Mouse (Mus musculus) inflammation-experienced regulatory T-cells (primary cell): ENCODE data around the gene Carnmt1. TPM values are rescaled to one million over a fixed set of nuclear protein-coding genes. Genes with fewer than 3 reads are reported as not detected.

Source experiments
- polyA plus RNA-seq, 2 experiments: library from polyadenylated mRNA; unstranded; fragments of 100-300 nt; shearing (Covaris generic); gene quantifications; one replicate each; pipeline ENCODE4 v1.2.1; 2017

The Carnmt1 gene
- 10 to 100 TPM; 16.1 to 21.6 TPM for polyA plus RNA-seq

DNA sequence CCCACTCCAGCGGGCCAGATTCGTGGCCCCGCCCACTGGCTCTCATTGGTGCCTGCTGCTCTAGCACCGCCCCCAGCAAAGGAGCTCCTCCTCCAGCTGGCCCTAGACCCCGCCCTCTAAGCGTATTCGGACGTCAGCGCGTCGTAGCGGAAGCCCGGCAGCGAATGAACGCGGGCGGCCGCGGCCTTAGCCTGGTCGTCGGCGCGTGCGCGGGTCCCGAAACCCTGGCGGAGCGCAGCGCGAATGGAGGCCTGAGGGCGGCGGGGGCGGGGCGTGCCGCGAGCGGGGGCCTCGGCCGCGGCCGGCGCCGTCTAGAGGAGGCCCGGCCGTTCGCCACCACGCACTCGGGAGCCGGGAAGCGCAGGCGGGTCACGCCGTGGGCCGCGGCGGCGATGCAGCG, at the start of gene Carnmt1:
Gene Carnmt1, plus strand, starts transcription at position 157 of the 400 bp plus-strand sequence.

DNA sequence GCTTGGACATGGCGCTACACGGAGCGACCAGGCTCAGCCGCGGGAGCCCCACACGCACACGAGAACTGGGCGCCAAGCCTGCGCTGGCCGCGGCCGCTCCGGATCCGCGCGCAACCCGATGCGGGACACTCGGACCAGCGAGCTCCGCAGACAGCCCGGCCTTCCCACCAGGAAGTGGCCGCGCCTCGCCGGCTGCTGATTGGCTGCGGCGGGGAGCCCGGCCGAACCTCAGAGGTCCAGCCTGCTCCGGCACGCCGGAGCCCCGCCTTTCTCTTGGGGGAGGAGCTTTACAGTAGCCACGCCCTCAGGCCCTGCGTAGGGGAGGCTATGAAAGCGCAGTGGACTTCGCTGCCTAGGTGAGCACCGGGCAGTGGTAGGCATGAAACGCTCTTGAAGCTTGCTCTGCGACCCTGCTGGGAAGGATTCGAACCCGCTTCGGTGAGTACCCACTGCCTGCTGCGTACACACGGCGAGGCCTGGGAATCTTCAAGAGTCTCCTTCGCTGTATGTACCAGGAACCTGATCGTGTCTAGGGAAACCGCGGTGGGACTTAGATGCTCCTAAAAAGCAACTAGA, 38.8 kb upstream of the Carnmt1 start, which contains the start of the genes Ostf1 and Nmrk1:
Gene Ostf1, minus strand, starts transcription at position 180 of the 576 bp plus-strand sequence.
Gene Nmrk1, plus strand, starts transcription at position 307 of the 576 bp plus-strand sequence.

DNA sequence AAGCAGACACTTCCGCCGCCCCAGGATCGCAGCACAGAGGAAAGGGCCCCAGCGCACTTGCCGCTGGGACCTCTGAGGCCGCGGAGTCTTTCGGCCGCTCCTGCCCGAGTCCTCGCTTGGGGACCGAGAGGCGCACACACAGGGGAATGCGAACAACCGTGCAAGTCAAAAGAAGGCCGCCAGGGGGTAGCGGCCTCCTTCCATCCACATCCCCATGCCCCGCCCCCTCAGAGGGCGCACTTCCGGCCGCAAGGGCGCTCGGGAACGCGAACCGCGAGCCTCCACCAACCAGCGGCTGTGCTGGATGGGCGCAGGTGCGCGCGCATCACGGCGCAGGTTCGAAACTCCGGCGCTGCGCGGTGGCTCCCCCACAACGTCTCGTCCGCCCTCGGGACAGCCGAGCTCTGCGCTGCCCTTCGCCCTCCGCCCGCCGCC, 42.3 kb downstream of the Carnmt1 start, which contains the start of gene D030056L22Rik:
Gene D030056L22Rik, plus strand, starts transcription at position 328 of the 435 bp plus-strand sequence.

DNA sequence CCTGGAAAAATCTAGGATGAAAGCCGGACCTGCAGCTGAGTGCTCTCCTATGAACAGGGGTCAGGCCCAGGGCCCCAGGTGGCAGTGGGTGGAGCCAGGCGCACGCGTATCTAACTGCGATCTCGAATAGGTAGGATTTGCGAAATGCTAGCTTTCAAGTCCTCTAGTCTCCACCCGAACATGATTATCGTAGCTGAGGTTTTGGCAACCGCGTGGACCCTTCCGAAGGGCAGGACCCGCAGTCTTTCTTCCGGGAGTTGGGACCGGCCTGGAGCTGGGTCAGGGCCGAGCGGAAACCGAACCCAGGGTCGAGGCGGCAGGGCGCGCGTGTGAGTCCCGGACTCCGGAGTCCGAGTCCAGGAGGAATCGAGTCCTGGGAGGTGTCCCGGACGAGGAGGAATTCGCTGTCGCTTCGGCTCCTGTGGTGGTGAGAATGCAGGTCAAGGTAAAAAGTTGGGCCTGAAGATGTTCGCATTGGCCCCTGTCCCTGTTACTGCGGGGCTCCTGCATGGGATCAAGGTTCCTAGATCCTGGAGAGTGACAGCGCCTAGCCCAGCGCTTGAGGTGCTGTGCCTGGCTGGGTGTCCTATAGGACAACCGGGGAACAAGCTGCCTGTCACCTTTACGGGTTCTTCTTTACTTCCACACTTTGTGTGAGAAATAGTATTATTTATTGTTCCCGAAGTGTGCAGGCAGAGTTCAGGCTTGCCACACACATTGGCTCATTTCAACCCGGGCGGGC, 79.2 kb downstream of the Carnmt1 start, which contains the start of gene Trpm6:
Gene Trpm6, plus strand, starts transcription at position 386 of the 742 bp plus-strand sequence.

Other genes starting within 250 kb of the Carnmt1 start
- 100 to 1,000 TPM; 129 to 189 TPM for gene Ostf1, start 38.9 kb upstream of the Carnmt1 start, polyA plus RNA-seq
- gene Nmrk1, start 38.8 kb upstream of the Carnmt1 start, polyA plus RNA-seq: 10 to 100 TPM in 1 of 2 experiments, 1 to 10 TPM in 1; 7.1 to 12.0 TPM
- 10 to 100 TPM; 30.1 to 39.8 TPM for gene D030056L22Rik, start 42.4 kb downstream of the Carnmt1 start, polyA plus RNA-seq
- gene Trpm6, start 79.2 kb downstream of the Carnmt1 start, polyA plus RNA-seq: 1 to 10 TPM in 1 of 2 experiments, under 1 TPM in 1; 0.51 to 6.5 TPM